In the genomic region with DNA sequence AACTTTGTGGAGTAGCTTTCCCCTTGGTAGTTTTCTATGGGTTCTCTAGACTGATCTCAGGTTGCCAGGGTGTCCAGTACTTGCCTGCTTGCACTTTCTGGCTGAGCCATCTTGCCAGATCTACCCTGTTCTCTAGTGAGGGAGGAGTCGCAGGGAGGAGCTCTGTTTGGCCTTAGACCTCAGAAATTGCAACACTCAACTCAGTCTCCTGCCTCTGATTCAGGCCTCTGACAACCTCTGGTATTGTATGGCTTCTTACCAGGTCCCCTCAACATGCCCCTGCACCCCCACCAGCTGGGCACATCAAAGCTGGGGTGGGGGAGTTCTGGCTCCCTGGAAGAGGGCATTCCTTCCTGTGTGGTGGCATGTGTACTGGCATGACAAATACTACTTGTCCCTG, we compare ENCODE assay signal across 18 mouse cellular contexts. TPM values are rescaled to one million over a fixed set of nuclear protein-coding genes. Genes with fewer than 3 reads are reported as not detected.
DNase-seq lines count a peak whose midpoint lies in the region; ATAC-seq and TF ChIP-seq lines count a peak whose summit lies in the region.
"Had no signal": no experiment of that assay in that cellular context is flagged by ENCODE, and none has a peak within 500 bp of the region (broad histone marks: within the 10 kb centered on the region; RNA-seq: fewer than 3 reads in every experiment).

No protein-coding gene starts in this region.

- H3K27me3 ChIP-seq in kidney, adult 2 months (replicated peaks; ENCODE audit: control insufficient read depth, insufficient read depth, low read length), result no peaks in the 10 kb centered on the region
- peaks cover 21% of the 10 kb centered on the region for H3K27me3 ChIP-seq in liver, postnatal 0 days (ENCODE audit: insufficient read depth, low read length)

- TF ChIP-seq EP300 in liver, postnatal 0 days (IDR thresholded peaks at IDR 0.05; ENCODE audit: low read depth), result no peak

- TF ChIP-seq POLR2A in kidney, adult 2 months (IDR thresholded peaks at IDR 0.05; ENCODE audit: low read depth, low read length), result no peak

- no peak for TF ChIP-seq CTCF in kidney, adult 2 months (conservative IDR thresholded peaks at IDR 0.05; ENCODE audit: insufficient read depth, insufficient read length, low read depth, low read length)
- TF ChIP-seq CTCF in liver, postnatal 0 days (IDR thresholded peaks at IDR 0.05; ENCODE audit: low read depth), result no peak

- peaks cover 24% of the 10 kb centered on the region for H3K4me1 ChIP-seq in kidney, adult 2 months (ENCODE audit: control insufficient read depth, insufficient read depth, low read length)
- H3K4me1 ChIP-seq in liver, postnatal 0 days (ENCODE audit: insufficient read depth), result peaks cover 22% of the 10 kb centered on the region

- no peak overlapping the region for H3K4me3 ChIP-seq in kidney, adult 2 months (ENCODE audit: insufficient read depth, low read depth, low read length)
- no peak overlapping the region for H3K4me3 ChIP-seq in liver, postnatal 0 days (ENCODE audit: low read depth, low read length)
- H3K4me3 ChIP-seq: hindbrain, embryonic 13.5 days; limb, embryonic 12.5 days; midbrain, embryonic 15.5 days; neural tube, embryonic 13.5 days had no signal

- DNase-seq in adrenal gland, postnatal 36 days, result peak; percentile 25 to 37
- no peak for DNase-seq in adrenal gland, postnatal 4 days (ENCODE audit: low spot score in 2 of 2)
- peak; percentile 67 for DNase-seq in kidney, adult 2 months
- DNase-seq in kidney, adult 11 months, result no peak
- peak; percentile 85 for DNase-seq in adipocyte (ENCODE audit: low spot score)
- no peak for DNase-seq in liver, postnatal 0 days
- DNase-seq in c-Kit-positive CD71-positive TER-119-positive erythroid progenitor cells, embryonic 14.5 days (ENCODE audit: low spot score), result no peak
- DNase-seq in urinary bladder, postnatal 25 days (ENCODE audit: low spot score), result no peak

- 48% methylated on average over 1 of the region's 1 CpGs for WGBS in kidney, adult 2 months
- WGBS in liver, postnatal 0 days (ENCODE audit: insufficient replicate concordance), result 32% methylated on average over 1 of the region's 1 CpGs

- peak overlapping the region; percentile 51 for H3K9ac ChIP-seq in liver, postnatal 0 days (replicated peaks)
- H3K9ac ChIP-seq: hindbrain, embryonic 13.5 days; limb, embryonic 12.5 days; midbrain, embryonic 15.5 days; neural tube, embryonic 13.5 days had no signal

- no peaks in the 10 kb centered on the region for H3K9me3 ChIP-seq in liver, postnatal 0 days (ENCODE audit: low read length)
- H3K9me3 ChIP-seq: G1E; hindbrain, embryonic 13.5 days; limb, embryonic 12.5 days; midbrain, embryonic 15.5 days; neural tube, embryonic 13.5 days had no signal

- peak overlapping the region; percentile 77; the same call in 1 of the 2 replicates for H3K4me2 ChIP-seq in liver, postnatal 0 days (ENCODE audit: low read depth, low read length)
- H3K4me2 ChIP-seq: hindbrain, embryonic 13.5 days; limb, embryonic 12.5 days; midbrain, embryonic 15.5 days; neural tube, embryonic 13.5 days had no signal

- no peaks in the 10 kb centered on the region for H3K36me3 ChIP-seq in kidney, adult 2 months (ENCODE audit: control insufficient read depth, insufficient read depth, low read length)
- no peaks in the 10 kb centered on the region for H3K36me3 ChIP-seq in liver, postnatal 0 days (replicated peaks; ENCODE audit: insufficient read depth, low read length)
- H3K36me3 ChIP-seq: G1E; hindbrain, embryonic 13.5 days; limb, embryonic 12.5 days; midbrain, embryonic 15.5 days; neural tube, embryonic 13.5 days had no signal

- 0 out of 2 replicates have a peak, but pooled peaks have one; percentile 18 for ATAC-seq in liver, postnatal 0 days
- ATAC-seq: forebrain, embryonic 16.5 days; midbrain, embryonic 15.5 days had no signal

- peak overlapping the region; percentile 26; the same call in 1 of the 2 replicates for H3K27ac ChIP-seq in kidney, adult 2 months (ENCODE audit: insufficient read depth, low read depth, low read length)
- H3K27ac ChIP-seq in liver, postnatal 0 days (ENCODE audit: low read depth), result peak overlapping the region; percentile 84
- H3K27ac ChIP-seq: hindbrain, embryonic 13.5 days; kidney, postnatal 0 days; limb, embryonic 12.5 days; midbrain, embryonic 15.5 days; neural tube, embryonic 13.5 days had no signal

RNA-seq across cellular contexts. Expression of gene Als2cl, which starts 2.3 kb away (rescaled TPM):
- total RNA-seq in adrenal gland, postnatal 36 days (2021), result 10 to 100 TPM; 12.4 to 16.0 TPM
- 10 to 100 TPM; 22.0 to 22.5 TPM for total RNA-seq in adrenal gland, postnatal 4 days (2021)
- polyA plus RNA-seq in kidney, adult 2 months (2012; rRNA removed), result 32.3 and 40.8 TPM in 2 replicates
- polyA plus RNA-seq in liver, postnatal 0 days (2015; fragmentation: Nextera tagmentation; extraction: Ambion mirVana), result 2.2 TPM in 2 replicates
- total RNA-seq: G1E had no signal
- polyA plus RNA-seq: G1E had no signal

RNA-seq across cellular contexts. Expression of gene Tmie, which starts 2.6 kb away (rescaled TPM):
- total RNA-seq in adrenal gland, postnatal 36 days (2021), result 1 to 10 TPM; 2.0 to 3.0 TPM
- 1 to 10 TPM; 1.9 to 3.5 TPM for total RNA-seq in adrenal gland, postnatal 4 days (2021)
- 7.9 and 9.5 TPM in 2 replicates for polyA plus RNA-seq in kidney, adult 2 months (2012; rRNA removed)
- 5.4 and 6.0 TPM in 2 replicates for polyA plus RNA-seq in liver, postnatal 0 days (2015; fragmentation: Nextera tagmentation; extraction: Ambion mirVana)
- polyA plus RNA-seq: C2C12, G1E had no signal

RNA-seq across cellular contexts. Expression of gene Prss50, which starts 19.6 kb away (rescaled TPM):
- total RNA-seq in adrenal gland, postnatal 36 days (2021), result not detected
- total RNA-seq in adrenal gland, postnatal 4 days (2021), result under 1 TPM in 1 of 2 experiments, not detected in 1; 0.34 TPM
- not detected in 2 replicates for polyA plus RNA-seq in kidney, adult 2 months (2012; rRNA removed)
- polyA plus RNA-seq in liver, postnatal 0 days (2015; fragmentation: Nextera tagmentation; extraction: Ambion mirVana), result 9.2 and 10.3 TPM in 2 replicates
- total RNA-seq: G1E had no signal
- polyA plus RNA-seq: embryonic facial prominence, embryonic 14.5 days; G1E; gonadal fat pad, adult 2 months; midbrain, embryonic 15.5 days had no signal

RNA-seq across cellular contexts. Expression of gene Prss46, which starts 33.0 kb away (rescaled TPM):
- not detected for total RNA-seq in adrenal gland, postnatal 36 days (2021)
- total RNA-seq in adrenal gland, postnatal 4 days (2021), result not detected
- not detected in 2 replicates for polyA plus RNA-seq in kidney, adult 2 months (2012; rRNA removed)
- polyA plus RNA-seq in liver, postnatal 0 days (2015; fragmentation: Nextera tagmentation; extraction: Ambion mirVana), result not detected in 2 replicates
- total RNA-seq: G1E had no signal
- polyA plus RNA-seq: forebrain, embryonic 16.5 days; G1E; hindbrain, embryonic 13.5 days; kidney, postnatal 0 days; limb, embryonic 12.5 days; midbrain, embryonic 15.5 days; neural tube, embryonic 13.5 days had no signal

RNA-seq across cellular contexts. Expression of gene Fam240a, which starts 39.3 kb away (rescaled TPM):
- not detected for total RNA-seq in adrenal gland, postnatal 36 days (2021)
- not detected for total RNA-seq in adrenal gland, postnatal 4 days (2021)
- polyA plus RNA-seq in kidney, adult 2 months (2012; rRNA removed), result not detected in 2 replicates
- polyA plus RNA-seq in liver, postnatal 0 days (2015; fragmentation: Nextera tagmentation; extraction: Ambion mirVana), result not detected in 2 replicates
- total RNA-seq: G1E had no signal
- polyA plus RNA-seq: C2C12; embryonic facial prominence, embryonic 14.5 days; forebrain, embryonic 16.5 days; G1E; gonadal fat pad, adult 2 months; hindbrain, embryonic 13.5 days; kidney, postnatal 0 days; limb, embryonic 12.5 days; midbrain, embryonic 15.5 days; neural tube, embryonic 13.5 days had no signal

Comparison
In these comparisons a context has a peak if more than half of its experiments do, and no peak if none do; other contexts are left out.
1. DNase-seq: peak in adrenal gland, postnatal 36 days (2 of 2), kidney, adult 2 months (single experiment) and adipocyte (single experiment); none in adrenal gland, postnatal 4 days (0 of 2), kidney, adult 11 months (single experiment), liver, postnatal 0 days (single experiment), c-Kit-positive CD71-positive TER-119-positive erythroid progenitor cells, embryonic 14.5 days (single experiment) and urinary bladder, postnatal 25 days (single experiment).